Mouse (Mus musculus) layer of hippocampus, postnatal 14 days (tissue): ENCODE measurements around the gene Kat2b. TPM values are rescaled to one million over a fixed set of nuclear protein-coding genes. Genes with fewer than 3 reads are reported as not detected.
"Not testable (repeated sequence)": the region's sequence is repeated elsewhere in the genome, so short reads cannot be mapped to it uniquely, and the experiment has no call there.

ENCODE experiments used
- DNase-seq, 2 experiments: peaks; one replicate each; pipeline ENCODE4 v3.0.0; 2021 to 2022; ENCODE audit warnings: low spot score in 2 of 2, mixed read lengths in 1 of 2
- total RNA-seq, 2 experiments: library from RNA; stranded (reverse); gene quantifications; 2 replicates each; pipeline ENCODE4 v1.2.3; 2021

Kat2b gene
- total RNA-seq, 2 experiments from 2014 or later = 13.4 to 15.5 TPM

- peak; percentile 50 to 70 for DNase-seq
Measured at GRCm38 (mm10) chr17:53596314-53596882, 29.7 kb downstream of the Kat2b start.

- no peak for DNase-seq
Measured at GRCm38 (mm10) chr17:53596941-53597790, 30.5 kb downstream of the Kat2b start.

GRCm38 (mm10) chr17:53598571-53598970 lies 31.9 kb downstream of the Kat2b start:
- DNase-seq = no peak

GRCm38 (mm10) chr17:53603236-53603635 lies 36.6 kb downstream of the Kat2b start:
- DNase-seq = not testable (repeated sequence)

- not testable (repeated sequence) for DNase-seq
Measured at GRCm38 (mm10) chr17:53606082-53606481, 39.4 kb downstream of the Kat2b start.

- DNase-seq = not testable (repeated sequence)
Measured at GRCm38 (mm10) chr17:53608924-53609323, 42.3 kb downstream of the Kat2b start.

GRCm38 (mm10) chr17:53617295-53617957 lies 50.8 kb downstream of the Kat2b start:
- no peak for DNase-seq

GRCm38 (mm10) chr17:53618369-53618768 lies 51.7 kb downstream of the Kat2b start:
- no peak for DNase-seq

- no peak for DNase-seq
Measured at GRCm38 (mm10) chr17:53619391-53619790, 52.7 kb downstream of the Kat2b start.

- DNase-seq = no peak
Measured at GRCm38 (mm10) chr17:53620611-53621010, 54.0 kb downstream of the Kat2b start.

GRCm38 (mm10) chr17:53622125-53622524 lies 55.5 kb downstream of the Kat2b start:
- DNase-seq = no peak

- no peak for DNase-seq
Measured at GRCm38 (mm10) chr17:53623762-53624161, 57.1 kb downstream of the Kat2b start.

- no peak for DNase-seq
Measured at GRCm38 (mm10) chr17:53626160-53626559, 59.5 kb downstream of the Kat2b start.

GRCm38 (mm10) chr17:53627497-53627896 lies 60.8 kb downstream of the Kat2b start:
- no peak for DNase-seq

GRCm38 (mm10) chr17:53628131-53628530 lies 61.5 kb downstream of the Kat2b start:
- DNase-seq = no peak

GRCm38 (mm10) chr17:53631344-53631743 lies 64.7 kb downstream of the Kat2b start:
- no peak for DNase-seq

GRCm38 (mm10) chr17:53643360-53643759 lies 76.7 kb downstream of the Kat2b start:
- DNase-seq = no peak

GRCm38 (mm10) chr17:53650251-53650661 lies 83.6 kb downstream of the Kat2b start:
- DNase-seq = no peak

- peak; percentile 8 to 50 for DNase-seq
Measured at GRCm38 (mm10) chr17:53654596-53654995, 87.9 kb downstream of the Kat2b start.

GRCm38 (mm10) chr17:53655081-53655480 lies 88.4 kb downstream of the Kat2b start:
- no peak for DNase-seq

GRCm38 (mm10) chr17:53655959-53656358 lies 89.3 kb downstream of the Kat2b start:
- DNase-seq = no peak

GRCm38 (mm10) chr17:53656369-53656860 lies 89.8 kb downstream of the Kat2b start:
- DNase-seq = no peak
